Mouse (Mus musculus) kidney, adult 2 months (tissue): ENCODE results near the gene Tmem240.

Experiments used
- CTCF ChIP-seq: fragments of 200-500 bp; conservative IDR thresholded peaks from 2 replicates; pipeline ENCODE4 v1.5.1; 2011; ENCODE audit warnings: low read depth, mild to moderate bottlenecking, control low read depth, low read length, moderate library complexity, mixed read lengths; ENCODE audit not compliant: insufficient read depth, insufficient read length
- POLR2A ChIP-seq: fragments of 200-500 bp; IDR thresholded peaks from one replicate; pipeline ENCODE4 v1.6.1; 2011; ENCODE audit warnings: low read depth, low read length, control low read depth

DNA sequence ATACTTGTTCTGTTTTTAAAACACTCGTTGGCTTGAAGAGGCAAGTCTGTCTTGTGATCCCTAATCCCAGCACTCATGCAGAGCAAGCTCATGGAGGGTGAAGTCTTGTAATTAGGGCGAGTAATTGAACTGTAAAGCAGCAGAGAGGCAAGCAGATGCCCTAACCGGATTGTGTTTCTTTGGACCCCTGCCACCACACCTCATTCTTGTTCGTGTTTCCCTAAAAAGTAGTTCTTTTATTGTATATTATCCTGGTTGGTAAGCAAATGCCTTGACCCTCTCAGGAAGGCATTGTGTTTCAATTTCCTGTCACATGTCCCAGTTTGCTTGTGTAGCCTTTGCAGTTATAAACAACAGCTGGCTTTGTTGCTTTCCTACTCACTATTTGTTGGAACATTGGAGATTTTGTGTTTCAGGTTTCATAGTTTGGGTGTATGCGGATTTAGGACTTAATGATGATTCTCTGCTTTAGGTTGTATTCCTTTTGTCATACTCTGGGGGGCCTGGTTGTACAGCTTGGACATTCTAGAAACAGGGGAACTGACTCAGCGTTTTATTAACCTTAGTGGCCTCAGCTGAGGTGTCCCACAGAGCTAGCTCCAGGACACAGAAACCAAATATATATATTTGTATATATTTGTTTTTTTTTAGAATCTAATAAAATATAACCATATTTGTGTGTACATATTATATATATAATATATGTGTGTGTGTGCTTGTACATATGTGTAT lies 23.9 kb upstream of the Tmem240 start:
- no peak for TF ChIP-seq CTCF
- TF ChIP-seq POLR2A, result no peak
